Mouse (Mus musculus): ENCODE results near the gene Rmi1. TPM values are rescaled to one million over a fixed set of nuclear protein-coding genes. Genes with fewer than 3 reads are reported as not detected.
"Not testable (repeated sequence)": the region's sequence is repeated elsewhere in the genome, so short reads cannot be mapped to it uniquely, and the experiment has no call there.

Rmi1 gene
- polyA plus RNA-seq (2016; fragmentation: Nextera tagmentation; extraction: Ambion mirVana): 29.4 and 31.0 TPM in 2 replicates

DNA sequence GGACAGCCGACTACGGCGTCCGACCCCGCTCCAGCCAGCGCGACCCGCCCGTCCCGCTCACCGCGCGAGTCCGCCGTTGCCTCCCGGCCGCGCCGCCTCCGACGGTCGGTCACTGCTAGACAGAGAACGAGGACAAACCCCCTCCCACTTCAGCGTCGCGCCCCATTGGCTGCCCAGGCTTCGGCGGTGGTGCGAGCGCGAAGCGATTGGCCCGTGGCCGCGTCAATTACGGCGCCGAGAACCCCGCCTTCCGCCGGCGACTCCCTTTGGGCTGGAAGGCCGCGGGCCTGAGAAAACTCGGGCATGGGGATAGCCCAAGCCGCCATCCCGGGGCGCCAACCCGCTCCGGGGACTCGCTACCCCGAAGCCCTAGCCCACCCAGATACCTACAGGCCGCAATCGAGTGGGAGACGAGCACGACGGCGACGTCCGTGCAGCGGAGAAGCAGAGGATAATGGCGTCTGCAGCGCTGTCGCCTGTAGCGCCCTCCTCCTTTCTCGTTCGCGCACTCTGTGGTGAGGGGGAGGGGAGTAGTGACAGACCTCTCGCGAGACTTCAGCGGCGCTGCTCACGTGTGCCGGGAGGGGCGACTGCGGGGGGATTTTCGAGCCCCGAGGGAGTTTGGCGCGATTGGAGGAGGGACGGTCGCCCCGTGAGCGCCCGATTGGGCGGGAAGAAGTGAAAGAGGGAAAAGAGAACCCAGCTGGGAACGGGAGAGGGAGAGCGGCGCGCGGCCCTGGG, at the start of gene Rmi1:
Gene Rmi1 (plus strand): TSS at position 246 of the 741 bp plus-strand sequence.
- whole genome bisulfite sequencing: under 1% methylated on average over 82 of the region's 91 CpGs
- H3K36me3 ChIP-seq: peaks cover 13% of the 10 kb centered on the region
- H3K9ac ChIP-seq (replicated peaks): peak within 1 kb of the TSS; percentile 99
- H3K27ac ChIP-seq (replicated peaks): peak within 1 kb of the TSS; percentile 99
- peak within 1 kb of the TSS; percentile 81 for H3K4me2 ChIP-seq (replicated peaks)
- H3K9me3 ChIP-seq: no peaks in the 10 kb centered on the region
- peak within 1 kb of the TSS; percentile 99 for H3K4me3 ChIP-seq
- no peaks in the 10 kb centered on the region for H3K27me3 ChIP-seq
- peak; percentile 94 for ATAC-seq (ENCODE audit: low FRiP score, low read depth)
- H3K4me1 ChIP-seq: peaks cover 8% of the 10 kb centered on the region

- Histone ChIP-seq H3K4me2 (replicated peaks) (no peak overlapping the region), H3K4me3 (no peak overlapping the region), H3K27me3 (no peaks in the 10 kb centered on the region; the same call in 1 of the 2 replicates), H3K27ac (replicated peaks) (no peak overlapping the region), H3K4me1 (no peaks in the 10 kb centered on the region), H3K9ac (replicated peaks) (no peak overlapping the region), H3K36me3 (no peaks in the 10 kb centered on the region), H3K9me3 (no peaks in the 10 kb centered on the region)
- no peak for ATAC-seq (ENCODE audit: low FRiP score, low read depth)
These were observed 49.1 kb upstream of the Rmi1 start for GRCm38 (mm10) chr13:58352996-58353395.

DNA sequence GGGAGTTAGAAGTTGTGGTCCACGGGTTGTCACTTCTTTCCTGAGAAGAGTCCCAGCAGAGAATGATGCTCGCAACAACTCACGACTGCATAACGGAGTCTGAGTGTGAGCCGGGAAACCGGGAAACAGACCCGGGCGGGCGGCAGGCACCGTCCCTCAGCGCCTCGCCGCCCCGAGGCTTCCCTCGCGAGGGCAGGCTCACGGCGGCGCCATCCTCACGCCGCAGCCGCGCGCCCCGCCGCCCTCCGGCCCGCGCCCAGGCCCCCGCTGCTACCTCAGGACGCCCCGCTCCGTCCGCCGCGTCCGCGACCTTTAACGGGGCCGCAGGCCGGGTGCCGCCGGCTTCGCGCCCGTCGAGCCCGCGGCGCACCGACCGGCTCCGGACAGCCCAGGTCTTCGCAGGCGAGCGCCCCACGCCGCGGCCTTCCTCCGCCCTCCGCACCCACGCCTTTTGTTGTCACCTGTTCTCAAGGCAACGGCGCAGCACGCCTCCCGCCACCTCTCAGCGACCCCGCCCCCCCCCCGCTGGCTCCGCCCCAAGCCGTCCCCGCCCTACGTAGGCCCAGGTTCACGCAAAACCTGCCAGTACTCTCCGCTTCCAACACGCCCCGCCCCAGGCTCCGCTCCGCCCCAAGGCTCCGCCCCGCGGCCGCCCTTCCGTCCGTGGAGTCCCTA, 43.3 kb upstream of the Rmi1 start, which contains the start of gene Kif27:
Gene Kif27 (minus strand): TSS at position 494 of the 675 bp plus-strand sequence.
- Histone ChIP-seq H3K4me3 (peak within 1 kb of the TSS; percentile 70), H3K9ac (replicated peaks) (peak within 1 kb of the TSS; percentile 51), H3K4me1 (0 out of 2 replicates have a peak, but pooled peaks cover 3% of the 10 kb centered on the region), H3K27ac (replicated peaks) (peak within 1 kb of the TSS; percentile 25; the same call in 1 of the 2 replicates), H3K36me3 (no peaks in the 10 kb centered on the region), H3K27me3 (peaks cover 5% of the 10 kb centered on the region), H3K9me3 (no peaks in the 10 kb centered on the region), H3K4me2 (replicated peaks) (peak within 1 kb of the TSS; percentile 94)
- ATAC-seq (ENCODE audit: low FRiP score, low read depth): peak; percentile 98
- under 1% methylated on average over 85 of the region's 85 CpGs for WGBS

GRCm38 (mm10) chr13:58359304-58359653, 42.8 kb upstream of the Rmi1 start:
- Histone ChIP-seq H3K4me2 (replicated peaks) (peak overlapping the region; percentile 94), H3K27me3 (peaks cover 5% of the 10 kb centered on the region), H3K36me3 (no peaks in the 10 kb centered on the region), H3K9ac (replicated peaks) (peak overlapping the region; percentile 51; the same call in 1 of the 2 replicates), H3K4me3 (peak overlapping the region; percentile 70), H3K27ac (replicated peaks) (no peak overlapping the region), H3K4me1 (0 out of 2 replicates have a peak, but pooled peaks cover 3% of the 10 kb centered on the region), H3K9me3 (no peaks in the 10 kb centered on the region)
- 4% methylated on average over 7 of the region's 7 CpGs for WGBS
- ATAC-seq (ENCODE audit: low FRiP score, low read depth): peak; percentile 81; the same call in 1 of the 2 replicates

DNA sequence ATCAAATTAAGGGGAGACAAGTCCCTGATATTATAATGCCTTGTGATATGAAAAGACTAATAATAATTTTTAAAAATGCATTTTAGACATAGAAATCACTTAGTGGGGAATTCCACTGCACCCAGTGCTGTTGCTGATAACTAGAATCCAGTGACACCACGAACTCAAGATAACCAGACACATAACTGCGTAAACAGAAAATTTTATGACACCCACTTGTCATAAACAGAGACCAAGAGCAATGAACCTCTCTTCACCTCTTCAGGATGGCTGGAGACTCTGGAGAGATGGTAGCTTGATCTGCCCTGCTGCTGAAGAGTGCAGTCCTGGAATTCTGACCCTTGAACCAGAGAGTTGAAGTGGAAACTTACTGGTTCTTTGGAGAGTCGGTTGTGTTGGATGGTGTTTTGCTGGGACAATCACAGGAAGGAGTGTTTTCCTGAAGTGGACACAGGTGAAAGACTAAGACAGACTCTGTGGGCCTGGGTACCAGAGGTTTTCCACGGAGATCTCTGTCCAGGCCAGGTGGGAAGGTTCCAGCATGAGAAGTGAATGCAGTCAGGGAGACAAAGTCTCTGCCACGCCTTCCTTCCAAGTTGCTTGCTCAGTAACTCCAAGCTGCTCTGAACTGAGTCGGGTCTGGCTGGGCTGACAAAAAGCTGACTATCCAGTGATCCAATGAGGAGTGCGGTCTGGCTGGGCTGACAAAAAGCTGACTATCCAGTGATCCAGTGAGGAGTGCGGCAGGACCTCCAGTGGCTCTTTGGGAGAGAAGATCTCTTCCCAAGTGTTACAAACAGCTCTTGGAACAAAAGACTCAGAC, 37.5 kb upstream of the Rmi1 start:
- Histone ChIP-seq H3K4me2 (replicated peaks) (no peak overlapping the region), H3K36me3 (no peaks in the 10 kb centered on the region), H3K27me3 (peaks cover 5% of the 10 kb centered on the region; the same call in 1 of the 2 replicates), H3K9ac (replicated peaks) (no peak overlapping the region), H3K9me3 (no peaks in the 10 kb centered on the region), H3K4me3 (no peak overlapping the region), H3K27ac (replicated peaks) (no peak overlapping the region), H3K4me1 (no peaks in the 10 kb centered on the region)
- ATAC-seq (ENCODE audit: low FRiP score, low read depth): no peak
- 83% methylated on average over 8 of the region's 8 CpGs for WGBS

DNA sequence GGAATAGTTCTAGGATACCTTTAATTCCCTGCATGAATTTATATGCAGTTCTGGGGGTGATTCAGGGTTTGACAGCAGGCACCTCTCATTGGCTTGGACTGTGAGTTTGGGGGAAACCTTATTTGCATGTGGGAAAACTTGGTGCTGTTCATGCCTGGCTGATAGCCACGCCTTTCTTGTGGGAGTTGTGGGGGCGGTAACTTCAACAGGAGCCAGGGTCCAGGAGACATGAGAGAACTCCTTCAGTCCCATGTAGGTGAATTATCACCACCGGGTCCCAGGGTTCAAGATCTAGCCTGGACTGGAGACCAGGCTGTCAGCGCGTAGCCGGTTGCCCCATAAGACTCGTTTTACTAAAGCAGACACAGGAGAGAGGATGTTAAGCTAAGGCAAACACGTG, 36.9 kb upstream of the Rmi1 start:
- not testable (repeated sequence) for H3K36me3 ChIP-seq
- 83% methylated on average over 8 of the region's 8 CpGs for WGBS

GRCm38 (mm10) chr13:58366373-58366772, 35.7 kb upstream of the Rmi1 start:
- no peak overlapping the region for H3K9ac ChIP-seq (replicated peaks)
- 86% methylated on average over 3 of the region's 3 CpGs for WGBS
- no peak overlapping the region for H3K4me2 ChIP-seq (replicated peaks)
- H3K4me1 ChIP-seq: no peaks in the 10 kb centered on the region
- no peak overlapping the region for H3K4me3 ChIP-seq
- H3K27ac ChIP-seq (replicated peaks): no peak overlapping the region
- no peaks in the 10 kb centered on the region for H3K27me3 ChIP-seq
- no peak for ATAC-seq (ENCODE audit: low FRiP score, low read depth)
- H3K9me3 ChIP-seq: no peaks in the 10 kb centered on the region
- H3K36me3 ChIP-seq: no peaks in the 10 kb centered on the region

More for the DNA sequence above, 36.9 kb upstream of the Rmi1 start:
- H3K4me1 ChIP-seq; H3K9ac ChIP-seq (replicated peaks); H3K4me2 ChIP-seq (replicated peaks); H3K27ac ChIP-seq (replicated peaks); ATAC-seq (ENCODE audit: low FRiP score, low read depth); H3K9me3 ChIP-seq; H3K4me3 ChIP-seq; H3K27me3 ChIP-seq: not testable (repeated sequence)

DNA sequence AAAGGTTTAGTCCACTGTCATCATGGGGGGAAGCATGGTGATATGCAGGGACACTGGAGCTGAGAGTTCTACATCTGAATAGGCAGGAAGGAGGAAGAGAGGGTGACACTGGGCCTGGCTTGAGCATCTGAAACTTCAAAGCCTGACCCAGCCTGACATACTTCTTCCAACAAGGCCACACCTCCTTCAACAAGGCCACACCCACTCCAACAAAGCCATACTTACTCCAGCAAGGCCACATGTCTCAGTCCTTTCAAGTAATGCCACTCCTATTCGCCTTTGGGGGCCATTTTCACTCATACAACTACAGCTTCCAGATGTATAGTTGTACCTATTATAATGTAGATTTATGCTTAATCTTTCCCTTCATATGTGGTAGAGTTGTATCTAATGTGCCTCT, 34.4 kb upstream of the Rmi1 start:
- Histone ChIP-seq H3K9ac (replicated peaks) (no peak overlapping the region), H3K4me1 (no peaks in the 10 kb centered on the region), H3K27ac (replicated peaks) (no peak overlapping the region), H3K4me3 (no peak overlapping the region), H3K4me2 (replicated peaks) (no peak overlapping the region), H3K9me3 (no peaks in the 10 kb centered on the region), H3K36me3 (no peaks in the 10 kb centered on the region), H3K27me3 (no peaks in the 10 kb centered on the region)
- ATAC-seq (ENCODE audit: low FRiP score, low read depth): no peak
- WGBS: 75% methylated on average over 1 of the region's 1 CpGs

GRCm38 (mm10) chr13:58368835-58369234, 33.2 kb upstream of the Rmi1 start:
- Histone ChIP-seq H3K36me3 (no peaks in the 10 kb centered on the region), H3K27ac (replicated peaks) (no peak overlapping the region), H3K9ac (replicated peaks) (no peak overlapping the region), H3K27me3 (no peaks in the 10 kb centered on the region), H3K4me3 (no peak overlapping the region), H3K9me3 (no peaks in the 10 kb centered on the region), H3K4me2 (replicated peaks) (no peak overlapping the region), H3K4me1 (no peaks in the 10 kb centered on the region)
- 83% methylated on average over 4 of the region's 4 CpGs for WGBS
- ATAC-seq (ENCODE audit: low FRiP score, low read depth): no peak

GRCm38 (mm10) chr13:58372278-58373152, 29.5 kb upstream of the Rmi1 start:
- no peaks in the 10 kb centered on the region for H3K4me1 ChIP-seq
- no peak overlapping the region for H3K4me2 ChIP-seq (replicated peaks)
- no peaks in the 10 kb centered on the region for H3K27me3 ChIP-seq
- no peaks in the 10 kb centered on the region for H3K9me3 ChIP-seq
- H3K4me3 ChIP-seq: no peak overlapping the region
- WGBS: 89% methylated on average over 5 of the region's 5 CpGs
- H3K36me3 ChIP-seq: no peaks in the 10 kb centered on the region
- no peak overlapping the region for H3K27ac ChIP-seq (replicated peaks)
- no peak for ATAC-seq (ENCODE audit: low FRiP score, low read depth)
- H3K9ac ChIP-seq (replicated peaks): no peak overlapping the region

- Histone ChIP-seq H3K4me2 (replicated peaks) (no peak overlapping the region), H3K36me3 (no peaks in the 10 kb centered on the region), H3K27ac (replicated peaks) (no peak overlapping the region), H3K4me3 (no peak overlapping the region), H3K9me3 (no peaks in the 10 kb centered on the region), H3K27me3 (no peaks in the 10 kb centered on the region), H3K9ac (replicated peaks) (no peak overlapping the region), H3K4me1 (no peaks in the 10 kb centered on the region)
- WGBS: 91% methylated on average over 2 of the region's 2 CpGs
- no peak for ATAC-seq (ENCODE audit: low FRiP score, low read depth)
These were observed 28.9 kb upstream of the Rmi1 start for GRCm38 (mm10) chr13:58373153-58373470.

Measured in midbrain, embryonic 12.5 days (tissue).